Mouse (Mus musculus) neural tube, embryonic 12.5 days (tissue): ENCODE results near the gene Fiz1. TPM values are rescaled to one million over a fixed set of nuclear protein-coding genes. Genes with fewer than 3 reads are reported as not detected.

Experiments used
- ATAC-seq: fragments of 200-750 bp; cut with Nextera tagmentation; 2 replicates; pipeline ENCODE4 v1.8.0; 2017; ENCODE audit warnings: low read depth, mild to moderate bottlenecking, moderate TSS enrichment, moderate library complexity; ENCODE audit not compliant: low FRiP score
- H3K27ac ChIP-seq: fragments of 300-500 bp; sonication (generic); 2 replicates; pipeline ENCODE4 v1.5.1; 2016
- H3K27me3 ChIP-seq: fragments of 300-500 bp; sonication (generic); replicated peaks from 2 replicates; pipeline ENCODE4 v1.6.1; 2016; ENCODE audit warnings: mild to moderate bottlenecking
- H3K36me3 ChIP-seq: fragments of 300-500 bp; sonication (generic); 2 replicates; pipeline ENCODE4 v1.6.1; 2016; ENCODE audit warnings: mild to moderate bottlenecking
- H3K4me1 ChIP-seq: fragments of 300-500 bp; sonication (generic); 2 replicates; pipeline ENCODE4 v1.6.1; 2016
- H3K4me2 ChIP-seq: fragments of 300-500 bp; sonication (generic); replicated peaks from 2 replicates; pipeline ENCODE4 v1.6.1; 2016; ENCODE audit warnings: mild to moderate bottlenecking
- H3K4me3 ChIP-seq: fragments of 300-500 bp; sonication (generic); 2 replicates; pipeline ENCODE4 v1.5.1; 2016
- H3K9ac ChIP-seq: fragments of 300-500 bp; sonication (generic); 2 replicates; pipeline ENCODE4 v1.6.1; 2016; ENCODE audit warnings: mild to moderate bottlenecking
- H3K9me3 ChIP-seq: fragments of 300-500 bp; sonication (generic); 2 replicates; pipeline ENCODE4 v1.6.1; 2016; ENCODE audit warnings: mild to moderate bottlenecking
- WGBS: fragments of 180-500 bp; shearing (Covaris S2); methylation state at CpG from one replicate; pipeline ENCODE4 v1.1.7; 2016; 5-methylcytosine and 5-hydroxymethylcytosine counted together
- polyA plus RNA-seq: library from polyadenylated mRNA; unstranded; fragments of >200 nt; fragmentation: Nextera tagmentation; extraction: Ambion mirVana; gene quantifications from 2 replicates; pipeline ENCODE4 v1.2.1, GENCODE M21; 2016

The Fiz1 gene
- polyA plus RNA-seq, 1 experiment from 2014 or later = 63.3 TPM

DNA sequence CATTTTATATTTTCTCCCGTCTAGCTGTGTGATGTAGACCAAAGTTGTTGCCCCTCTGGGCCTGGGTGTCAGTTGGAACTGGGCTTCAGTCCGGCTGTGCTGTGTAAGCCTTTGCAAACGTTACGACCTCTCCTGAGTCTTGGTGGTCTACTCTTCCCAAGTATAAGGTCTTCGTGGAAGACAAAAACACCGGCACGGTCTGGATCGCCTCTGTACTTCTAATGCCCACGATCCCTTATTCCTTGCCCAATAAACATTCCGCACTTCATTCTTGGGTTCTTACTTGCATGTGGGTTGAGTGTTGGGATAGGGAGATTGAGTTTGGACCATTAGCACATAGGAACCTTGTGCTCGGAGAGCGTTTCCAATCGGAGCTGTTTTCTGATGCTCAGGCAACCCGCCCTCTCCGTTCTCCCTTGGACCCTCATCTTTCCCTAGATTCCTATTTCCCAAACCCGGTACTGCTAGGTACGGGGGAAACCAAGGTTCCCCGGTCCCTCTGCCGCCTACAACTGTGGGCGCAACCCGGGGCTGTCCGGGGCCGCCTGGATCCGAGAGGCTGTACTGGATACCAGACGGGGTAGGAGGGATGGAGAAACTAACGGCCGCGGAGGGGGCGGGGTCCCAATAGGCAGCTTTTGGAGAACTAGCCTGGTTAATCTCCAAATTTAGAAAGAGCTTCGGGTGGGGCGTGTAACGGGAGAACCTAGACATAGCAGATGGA lies 39.1 kb upstream of the Fiz1 start:
- Histone ChIP-seq H3K27ac (no peak overlapping the region), H3K4me1 (peaks cover 38% of the 10 kb centered on the region)
- no peak for ATAC-seq

DNA sequence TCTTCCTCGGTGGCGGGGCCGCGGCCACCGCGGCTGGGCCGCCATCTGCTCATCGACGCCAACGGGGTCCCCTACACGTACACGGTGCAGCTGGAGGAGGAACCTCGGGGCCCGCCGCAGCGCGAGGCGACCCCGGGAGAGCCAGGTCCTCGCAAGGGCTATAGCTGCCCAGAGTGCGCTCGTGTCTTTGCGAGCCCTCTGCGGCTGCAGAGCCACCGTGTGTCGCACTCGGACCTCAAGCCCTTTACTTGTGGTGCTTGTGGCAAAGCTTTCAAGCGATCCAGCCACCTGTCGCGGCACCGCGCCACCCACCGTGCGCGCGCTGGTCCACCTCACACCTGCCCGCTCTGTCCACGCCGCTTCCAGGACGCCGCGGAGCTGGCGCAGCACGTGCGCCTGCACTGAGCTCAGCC lies 38.4 kb upstream of the Fiz1 start:
- no peak overlapping the region for H3K27ac ChIP-seq
- ATAC-seq = no peak
- H3K4me2 ChIP-seq = peak overlapping the region; percentile 91
- WGBS = 2% methylated on average over 45 of the region's 45 CpGs
- peak overlapping the region; percentile 79 for H3K4me3 ChIP-seq
- peaks cover 53% of the 10 kb centered on the region for H3K27me3 ChIP-seq
- H3K4me1 ChIP-seq = peaks cover 38% of the 10 kb centered on the region
- peak overlapping the region; percentile 65 for H3K9ac ChIP-seq
- H3K36me3 ChIP-seq = no peaks in the 10 kb centered on the region
- no peaks in the 10 kb centered on the region for H3K9me3 ChIP-seq

More for the DNA sequence above, 39.1 kb upstream of the Fiz1 start:
- Histone ChIP-seq H3K36me3 (no peaks in the 10 kb centered on the region), H3K4me3 (peak overlapping the region; percentile 79), H3K27me3 (peaks cover 60% of the 10 kb centered on the region), H3K9ac (peak overlapping the region; percentile 65), H3K4me2 (peak overlapping the region; percentile 91), H3K9me3 (no peaks in the 10 kb centered on the region)
- WGBS = 9% methylated on average over 32 of the region's 32 CpGs

DNA sequence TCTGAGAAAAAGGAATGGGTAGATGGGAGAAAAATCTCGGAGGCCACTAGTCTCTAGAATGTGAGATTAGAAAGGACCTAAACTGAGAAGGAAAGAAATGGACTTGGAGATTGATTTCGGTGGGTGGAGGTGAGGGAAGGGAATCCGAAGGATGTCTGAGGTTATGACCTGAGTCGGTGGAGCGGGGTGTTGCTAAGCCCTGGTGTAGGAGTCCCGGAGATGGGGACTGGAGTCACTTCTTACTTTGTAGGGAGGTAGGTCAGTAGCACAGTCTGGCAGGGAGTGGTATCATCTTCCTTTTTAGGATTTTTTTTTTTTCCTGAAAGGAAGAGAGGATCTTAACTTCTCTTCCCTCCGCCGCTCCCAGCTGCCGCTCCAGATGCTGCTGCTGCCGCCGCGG lies 37.9 kb upstream of the Fiz1 start:
- Histone ChIP-seq H3K27ac (no peak overlapping the region), H3K27me3 (peaks cover 48% of the 10 kb centered on the region), H3K9ac (peak overlapping the region; percentile 93), H3K4me2 (peak overlapping the region; percentile 91), H3K9me3 (no peaks in the 10 kb centered on the region), H3K36me3 (no peaks in the 10 kb centered on the region), H3K4me3 (peak overlapping the region; percentile 79), H3K4me1 (peaks cover 38% of the 10 kb centered on the region)
- WGBS = 2% methylated on average over 12 of the region's 12 CpGs
- no peak for ATAC-seq

DNA sequence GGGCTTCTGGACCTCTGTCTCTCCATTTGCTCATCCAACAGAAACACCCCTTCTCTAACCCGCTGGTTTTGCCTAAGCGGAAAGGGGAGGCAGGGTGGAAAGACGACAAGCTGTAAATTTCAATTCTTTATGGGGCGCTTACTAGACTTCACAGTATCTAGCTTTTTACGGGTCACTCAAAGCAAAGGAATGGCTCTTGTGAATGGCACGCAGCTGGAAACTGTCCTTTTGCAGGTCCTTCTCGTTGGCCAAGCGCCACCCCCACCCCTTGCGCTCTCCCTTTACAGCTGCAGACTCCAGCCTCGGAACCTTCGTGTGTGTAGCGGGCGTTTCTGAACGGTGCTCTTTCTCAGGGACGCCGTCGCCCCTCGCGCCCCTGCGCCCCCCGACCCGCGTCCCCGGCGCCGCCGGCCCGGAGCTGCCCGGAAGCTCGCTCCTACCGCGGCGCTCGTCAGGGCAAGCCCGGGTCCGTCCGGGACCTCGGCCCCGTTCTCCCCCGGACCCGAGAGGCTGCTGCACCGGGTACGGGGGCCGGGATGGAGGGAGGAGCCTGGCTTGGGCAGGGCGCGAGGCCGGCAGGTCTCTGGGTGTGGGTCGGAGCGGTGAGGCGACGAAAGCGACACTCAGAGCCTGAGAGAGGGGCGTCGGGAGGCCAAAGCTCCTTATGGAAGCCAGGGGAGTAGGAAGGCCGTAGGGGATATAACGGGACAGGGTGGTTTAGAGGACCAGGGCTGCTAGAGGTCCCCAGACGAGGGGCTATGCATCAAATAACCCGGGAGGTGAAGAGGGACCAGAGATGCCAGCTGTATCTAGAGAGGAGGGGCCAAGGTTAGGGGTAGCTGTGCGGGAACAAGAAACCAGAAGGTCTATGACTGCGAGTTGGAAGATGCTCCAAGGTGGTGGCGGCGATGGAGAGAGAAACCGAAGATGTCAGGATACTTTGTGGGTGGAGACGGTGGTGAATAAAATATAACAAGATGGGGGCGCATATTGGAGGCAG lies 37.0 kb upstream of the Fiz1 start, which contains the start of gene Zfp580:
TSS of gene Zfp580 (plus strand) at position 346 of the 1,000 bp plus-strand sequence.
- Histone ChIP-seq H3K27me3 (peaks cover 39% of the 10 kb centered on the region), H3K27ac (peak within 1 kb of the TSS; percentile 82), H3K4me2 (peak within 1 kb of the TSS; percentile 91), H3K9me3 (no peaks in the 10 kb centered on the region), H3K36me3 (no peaks in the 10 kb centered on the region), H3K9ac (peak within 1 kb of the TSS; percentile 93), H3K4me1 (peaks cover 32% of the 10 kb centered on the region), H3K4me3 (peak within 1 kb of the TSS; percentile 79)
- WGBS = 2% methylated on average over 65 of the region's 65 CpGs
- peak; percentile 67 for ATAC-seq

DNA sequence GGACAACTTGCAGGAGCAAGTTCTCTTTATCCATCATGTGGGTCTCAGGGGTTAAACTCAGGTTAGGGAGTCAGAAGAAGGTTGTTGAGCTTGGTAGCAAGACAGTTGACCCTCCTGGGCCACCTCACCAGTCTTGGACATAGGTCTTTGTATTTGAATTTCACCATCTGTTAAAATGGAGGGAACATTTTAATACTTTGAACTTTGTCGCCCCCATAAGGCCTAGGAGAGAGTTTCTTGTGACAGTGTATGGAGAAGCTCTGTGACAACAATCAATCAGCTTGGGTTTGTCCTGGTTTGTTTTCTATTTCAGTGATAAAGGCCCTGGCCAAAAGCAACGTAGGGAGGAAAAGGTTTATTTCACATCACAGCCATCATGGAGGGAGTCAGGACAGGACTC lies 32.8 kb upstream of the Fiz1 start:
- no peak for ATAC-seq
- WGBS = 34% methylated on average over 2 of the region's 2 CpGs

DNA sequence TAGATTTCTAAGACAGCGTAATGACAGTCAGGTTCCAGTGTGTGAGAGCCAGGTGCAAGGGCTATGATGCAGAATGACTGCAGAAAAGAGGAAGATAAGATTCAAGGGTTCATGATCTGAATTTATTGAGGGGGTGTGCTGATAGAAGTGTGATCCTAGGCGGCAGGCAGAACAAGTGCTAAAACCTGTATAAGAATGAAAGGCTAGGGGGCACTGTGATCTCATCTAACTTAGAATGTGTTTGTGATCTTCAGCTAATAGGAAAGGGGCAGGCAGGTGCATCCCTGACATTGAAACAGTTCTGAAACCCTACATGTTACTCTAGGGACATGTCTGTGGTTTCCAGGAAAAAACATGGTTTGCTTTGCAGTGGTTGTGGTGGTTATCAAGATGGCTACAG lies 31.6 kb upstream of the Fiz1 start:
- 66% methylated on average over 2 of the region's 2 CpGs for WGBS
- Histone ChIP-seq H3K4me3 (no peak overlapping the region), H3K4me2 (no peak overlapping the region), H3K9ac (no peak overlapping the region), H3K9me3 (no peaks in the 10 kb centered on the region), H3K27me3 (no peaks in the 10 kb centered on the region), H3K27ac (no peak overlapping the region), H3K4me1 (peaks cover 6% of the 10 kb centered on the region), H3K36me3 (no peaks in the 10 kb centered on the region; the same call in 1 of the 2 replicates)
- no peak for ATAC-seq

More for the DNA sequence above, 32.8 kb upstream of the Fiz1 start:
- H3K9ac ChIP-seq = no peak overlapping the region
- no peaks in the 10 kb centered on the region for H3K36me3 ChIP-seq
- H3K27ac ChIP-seq = no peak overlapping the region
- no peaks in the 10 kb centered on the region for H3K9me3 ChIP-seq
- H3K4me3 ChIP-seq = no peak overlapping the region
- no peak overlapping the region for H3K4me2 ChIP-seq
- peaks cover 12% of the 10 kb centered on the region for H3K4me1 ChIP-seq
- no peaks in the 10 kb centered on the region for H3K27me3 ChIP-seq

DNA sequence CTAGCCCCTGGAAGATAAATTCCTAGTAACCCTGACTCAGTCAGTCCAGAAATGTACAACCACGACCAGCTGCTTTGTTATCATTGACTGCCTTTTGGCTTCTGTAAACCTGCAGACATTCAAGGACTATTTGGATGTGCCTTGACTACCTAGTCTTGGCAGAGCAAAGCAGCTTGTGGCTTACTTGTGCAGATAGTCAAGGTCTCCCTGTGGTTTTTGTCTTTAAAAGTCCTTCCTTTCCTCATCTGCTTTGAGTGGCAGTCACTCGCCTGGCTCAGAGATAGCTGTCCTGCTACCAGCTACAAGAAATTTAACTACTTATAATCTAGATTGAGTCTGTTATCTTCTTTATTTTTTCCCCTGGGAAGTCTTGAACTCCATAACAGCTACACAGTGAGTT lies 30.5 kb upstream of the Fiz1 start:
- H3K36me3 ChIP-seq = no peaks in the 10 kb centered on the region; the same call in 1 of the 2 replicates
- H3K27ac ChIP-seq = no peak overlapping the region
- H3K9me3 ChIP-seq = no peaks in the 10 kb centered on the region
- H3K4me1 ChIP-seq = no peaks in the 10 kb centered on the region
- H3K27me3 ChIP-seq = no peaks in the 10 kb centered on the region
- ATAC-seq = no peak
- H3K4me2 ChIP-seq = no peak overlapping the region
- WGBS = 87% methylated on average over 2 of the region's 2 CpGs
- H3K9ac ChIP-seq = no peak overlapping the region
- H3K4me3 ChIP-seq = no peak overlapping the region

DNA sequence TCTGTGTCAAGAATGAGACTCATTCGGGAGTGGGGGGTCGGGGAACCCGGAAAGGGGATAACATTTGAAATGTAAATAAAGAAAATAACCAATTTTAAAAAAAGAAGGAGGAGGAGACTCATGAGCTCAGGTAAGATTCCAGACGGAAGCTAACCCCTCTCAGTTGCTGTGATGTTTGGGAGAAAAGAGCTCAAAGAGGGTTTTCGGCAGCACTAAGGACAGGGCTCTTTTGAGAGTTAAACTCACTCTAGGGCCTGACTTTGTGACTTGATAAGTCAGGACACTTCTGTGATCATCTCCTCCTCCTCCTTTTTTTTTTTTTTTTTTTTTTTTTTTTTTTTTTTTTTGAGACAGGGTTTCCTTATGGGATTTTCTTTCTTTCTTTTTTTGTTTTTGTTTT lies 24.4 kb upstream of the Fiz1 start:
- Histone ChIP-seq H3K9me3 (no peaks in the 10 kb centered on the region), H3K4me3 (peak overlapping the region; percentile 62), H3K4me1 (no peaks in the 10 kb centered on the region; the same call in 1 of the 2 replicates), H3K4me2 (peak overlapping the region; percentile 57), H3K27ac (no peak overlapping the region), H3K27me3 (no peaks in the 10 kb centered on the region), H3K36me3 (peaks cover 22% of the 10 kb centered on the region), H3K9ac (peak overlapping the region; percentile 82; the same call in 1 of the 2 replicates)
- 49% methylated on average over 5 of the region's 5 CpGs for WGBS
- no peak for ATAC-seq

DNA sequence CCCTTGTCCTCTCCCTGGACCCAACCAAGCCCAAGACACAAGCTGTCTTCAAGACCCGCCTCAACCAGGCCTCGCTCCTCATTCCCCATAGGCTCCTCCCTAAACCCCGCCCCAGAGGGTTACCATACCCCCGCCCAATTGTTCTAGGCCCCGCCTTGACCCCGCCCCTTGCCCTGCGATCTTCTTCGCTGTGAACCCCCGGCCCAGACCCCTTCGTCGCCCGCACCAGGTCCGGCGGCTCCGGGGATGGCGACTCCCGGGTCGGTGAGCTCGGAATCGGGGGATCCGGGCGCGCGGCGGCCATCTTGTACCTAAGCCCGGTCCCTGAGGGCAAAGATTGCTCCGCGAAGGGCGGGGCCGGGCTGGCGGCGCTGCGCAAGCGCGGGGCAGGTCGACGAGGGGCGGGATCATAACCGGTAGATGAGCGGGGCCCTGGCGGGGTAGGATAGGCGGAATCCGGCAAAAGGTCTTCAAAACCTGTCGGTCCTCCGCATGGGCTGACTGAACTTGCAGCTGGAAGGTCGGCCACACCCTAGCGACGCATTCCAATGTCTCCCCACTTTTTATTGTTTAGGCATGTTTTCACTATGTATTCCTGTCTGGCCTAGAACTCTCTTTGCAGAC lies 23.7 kb upstream of the Fiz1 start, which contains the start of gene Zfp784:
TSS of gene Zfp784 (minus strand) at position 338 of the 624 bp plus-strand sequence.
- Histone ChIP-seq H3K27ac (peak within 1 kb of the TSS; percentile 90), H3K27me3 (no peaks in the 10 kb centered on the region), H3K9ac (peak within 1 kb of the TSS; percentile 82), H3K4me1 (no peaks in the 10 kb centered on the region; the same call in 1 of the 2 replicates), H3K4me3 (peak within 1 kb of the TSS; percentile 62), H3K36me3 (peaks cover 29% of the 10 kb centered on the region), H3K4me2 (peak within 1 kb of the TSS; percentile 57), H3K9me3 (no peaks in the 10 kb centered on the region)
- peak; percentile 96 for ATAC-seq
- WGBS = under 1% methylated on average over 48 of the region's 48 CpGs

DNA sequence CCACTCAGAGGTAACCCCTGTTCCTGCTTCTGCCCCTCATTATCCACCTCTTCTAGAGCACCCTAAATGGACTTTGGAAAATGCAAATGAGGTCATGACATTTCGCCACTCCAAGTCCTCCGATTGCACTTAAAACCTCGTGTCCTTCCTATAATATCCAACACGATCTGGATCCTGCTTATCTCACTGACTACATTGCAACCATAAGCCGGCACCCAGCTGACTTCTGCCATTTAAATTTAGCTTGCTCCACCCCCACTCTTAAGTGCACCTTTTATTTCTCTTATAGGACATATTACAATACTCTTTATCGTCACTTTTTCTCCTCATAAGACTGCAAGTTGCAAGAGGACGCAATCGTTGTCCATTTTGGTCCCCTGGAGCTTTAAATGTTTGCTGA lies 23.0 kb upstream of the Fiz1 start:
- H3K36me3 ChIP-seq = peaks cover 37% of the 10 kb centered on the region
- no peak for ATAC-seq
- no peaks in the 10 kb centered on the region for H3K9me3 ChIP-seq
- no peaks in the 10 kb centered on the region; the same call in 1 of the 2 replicates for H3K4me1 ChIP-seq
- peak overlapping the region; percentile 62 for H3K4me3 ChIP-seq
- H3K9ac ChIP-seq = peak overlapping the region; percentile 82
- peak overlapping the region; percentile 57 for H3K4me2 ChIP-seq
- H3K27me3 ChIP-seq = no peaks in the 10 kb centered on the region
- 92% methylated on average over 8 of the region's 8 CpGs for WGBS
- no peak overlapping the region for H3K27ac ChIP-seq

DNA sequence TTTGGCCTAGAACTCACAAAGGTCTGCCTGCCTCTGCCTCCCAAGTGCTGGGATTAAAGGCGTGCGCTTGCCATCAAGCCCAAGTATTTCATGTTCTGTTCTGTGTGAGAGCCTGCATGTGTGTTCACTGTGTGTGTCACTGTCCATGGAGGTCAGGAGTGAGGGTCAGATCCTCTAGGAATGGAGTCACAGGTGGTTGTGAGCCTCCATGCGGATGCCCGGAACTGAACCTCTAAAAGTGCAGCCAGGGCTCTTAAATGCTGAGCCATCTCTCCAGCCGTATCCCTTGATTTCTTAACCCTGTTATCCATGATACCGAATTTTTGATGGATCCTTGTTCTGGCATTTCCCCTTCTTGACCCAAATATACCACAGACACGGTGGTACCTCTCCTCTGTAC lies 22.5 kb upstream of the Fiz1 start:
- 94% methylated on average over 7 of the region's 7 CpGs for WGBS

More for the DNA sequence above, 22.5 kb upstream of the Fiz1 start:
- Histone ChIP-seq H3K9ac (no peak overlapping the region), H3K27me3 (no peaks in the 10 kb centered on the region), H3K4me3 (no peak overlapping the region), H3K36me3 (peaks cover 41% of the 10 kb centered on the region), H3K9me3 (peaks cover 2% of the 10 kb centered on the region; the same call in 1 of the 2 replicates), H3K4me1 (no peaks in the 10 kb centered on the region; the same call in 1 of the 2 replicates), H3K4me2 (no peak overlapping the region), H3K27ac (no peak overlapping the region)
- ATAC-seq = no peak
